Mouse (Mus musculus) kidney, adult 18-20 months (tissue): ENCODE data around the gene Mipol1.

ENCODE experiments used
- DNase-seq: peaks from one replicate; pipeline ENCODE4 v3.0.0; 2021

The Mipol1 gene

DNA sequence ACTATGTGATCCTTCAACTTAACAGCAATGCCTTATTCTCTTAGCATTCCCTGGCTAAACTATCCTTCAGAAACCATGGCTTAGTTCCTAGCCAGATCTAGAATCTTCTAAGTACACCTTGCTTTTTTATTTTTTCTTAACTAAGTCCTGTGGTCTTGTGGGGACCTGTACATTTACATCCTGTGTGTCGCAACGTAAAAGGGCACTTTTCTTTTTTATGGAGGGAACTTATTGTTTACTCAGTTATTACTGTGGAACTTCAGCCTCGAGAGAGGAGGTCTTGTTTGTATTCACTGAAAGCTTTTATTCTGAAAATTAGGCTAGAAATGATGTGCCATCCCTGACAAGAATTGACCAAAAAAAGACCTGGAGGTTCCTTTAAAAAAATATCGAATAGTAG is 298.1 kb downstream of the Mipol1 start:
- no peak for DNase-seq

DNA sequence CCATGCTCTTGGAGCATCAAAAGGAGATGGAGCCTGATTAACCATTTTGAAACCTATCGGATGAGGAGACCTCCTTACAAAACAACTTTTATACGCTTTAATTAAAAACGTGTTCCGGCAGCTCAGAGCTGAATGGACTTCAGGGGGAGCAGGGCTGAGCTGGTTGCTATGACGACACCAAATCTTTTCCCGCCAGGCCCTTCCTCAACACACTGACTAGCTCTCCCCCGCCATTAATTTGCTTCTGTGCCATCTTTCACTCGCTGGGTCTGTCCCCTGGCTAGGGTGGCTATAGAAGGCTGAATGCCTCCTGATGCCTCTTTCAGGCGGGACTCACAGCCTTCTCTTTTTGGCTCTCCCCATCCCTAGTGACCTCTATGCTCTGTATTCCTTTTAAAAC is 300.2 kb downstream of the Mipol1 start:
- no peak for DNase-seq

DNA sequence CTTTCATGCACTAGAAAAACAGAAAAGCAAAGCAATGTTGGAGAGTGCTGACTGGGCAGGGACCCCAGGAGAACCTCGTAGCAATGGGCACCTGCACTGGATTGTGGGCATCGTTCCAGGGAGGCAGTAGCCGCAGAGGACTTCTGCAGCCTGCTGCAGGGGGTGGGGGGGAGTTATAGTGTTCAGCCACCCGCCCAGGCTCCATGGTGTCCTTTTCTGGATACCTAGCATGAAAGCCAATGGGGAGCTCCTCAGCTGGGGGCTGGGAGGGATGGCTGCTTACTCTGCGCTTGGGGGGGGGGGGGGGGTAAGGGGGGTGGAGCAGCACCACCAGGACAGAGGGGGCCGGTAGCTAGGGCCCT is 304.3 kb downstream of the Mipol1 start:
- DNase-seq, result no peak

DNA sequence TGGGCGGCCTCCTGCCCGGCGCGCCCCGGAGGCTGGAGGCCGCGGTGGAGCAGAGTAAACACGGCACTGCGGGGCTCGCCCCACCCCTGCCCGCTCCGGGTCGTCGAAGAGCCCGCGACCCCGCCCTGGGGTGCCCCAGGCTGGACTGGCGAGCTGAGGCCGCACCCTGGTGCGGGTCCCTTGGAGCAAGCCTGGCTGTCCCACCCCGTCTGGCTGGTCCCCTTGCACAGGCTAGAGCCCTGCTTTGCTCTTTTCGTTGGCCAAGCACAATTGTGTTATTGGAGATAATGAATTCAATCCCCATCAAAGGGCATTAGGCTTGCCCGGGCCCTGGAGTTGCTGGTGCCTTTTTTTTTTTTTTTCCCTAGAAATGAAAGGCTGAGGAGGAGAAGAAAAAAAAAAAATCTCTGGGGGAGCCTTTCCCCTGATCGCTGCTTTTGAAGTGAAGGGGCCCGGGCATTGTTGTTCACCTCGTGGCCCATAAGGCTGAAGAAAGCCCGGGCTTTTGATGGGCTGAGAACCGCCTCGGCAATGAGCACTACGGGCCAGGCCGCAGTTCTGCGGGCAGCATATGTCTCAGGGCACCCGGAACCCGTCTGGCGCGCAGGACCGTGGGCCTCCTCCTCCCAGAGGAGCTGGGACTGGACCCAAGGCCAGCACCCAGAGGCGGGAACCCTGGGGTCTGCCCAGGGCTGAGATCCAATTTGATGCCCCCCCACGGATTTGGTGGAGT is 304.8 kb downstream of the Mipol1 start:
- DNase-seq, result no peak

- DNase-seq, result no peak
Measured at GRCm38 (mm10) chr12:57536056-57536908, 306.1 kb downstream of the Mipol1 start.

DNA sequence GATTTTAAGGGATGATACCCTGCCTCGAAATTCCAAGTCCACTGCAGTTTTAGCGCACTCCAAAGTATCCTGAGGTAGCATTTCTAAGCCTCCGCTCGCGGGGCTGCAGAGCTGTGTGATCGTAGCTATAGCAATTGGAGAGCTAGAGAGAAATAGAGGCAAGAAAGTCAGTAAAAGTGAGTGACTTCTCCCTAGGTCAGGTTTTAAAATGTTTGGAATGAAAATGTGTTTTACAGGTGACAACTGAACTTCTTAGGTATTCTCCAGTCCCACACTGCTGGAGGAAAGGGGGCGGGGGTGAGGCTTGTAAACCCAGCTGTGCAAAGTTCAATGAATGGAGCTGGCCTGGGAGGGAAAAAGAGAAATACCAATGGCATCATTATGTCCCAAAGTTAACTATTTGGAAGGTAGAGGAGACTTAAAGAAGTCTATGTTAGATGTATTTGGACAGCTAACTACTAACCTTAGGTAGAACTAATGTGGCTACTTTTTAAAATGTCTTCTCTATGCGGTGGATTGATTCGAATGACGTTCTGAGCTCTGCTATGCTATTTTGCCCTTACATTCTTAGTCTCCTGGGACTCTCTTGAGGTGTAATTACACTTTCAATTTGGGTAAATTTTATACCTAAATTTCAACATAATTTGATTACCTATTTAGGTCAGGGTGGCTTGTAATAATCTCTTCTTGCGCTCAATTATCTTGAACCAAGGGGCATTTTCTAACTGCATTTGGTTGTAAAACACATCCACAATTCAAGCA is 306.9 kb downstream of the Mipol1 start:
- no peak for DNase-seq

GRCm38 (mm10) chr12:57537791-57538587 is 307.8 kb downstream of the Mipol1 start:
- DNase-seq, result no peak

DNA sequence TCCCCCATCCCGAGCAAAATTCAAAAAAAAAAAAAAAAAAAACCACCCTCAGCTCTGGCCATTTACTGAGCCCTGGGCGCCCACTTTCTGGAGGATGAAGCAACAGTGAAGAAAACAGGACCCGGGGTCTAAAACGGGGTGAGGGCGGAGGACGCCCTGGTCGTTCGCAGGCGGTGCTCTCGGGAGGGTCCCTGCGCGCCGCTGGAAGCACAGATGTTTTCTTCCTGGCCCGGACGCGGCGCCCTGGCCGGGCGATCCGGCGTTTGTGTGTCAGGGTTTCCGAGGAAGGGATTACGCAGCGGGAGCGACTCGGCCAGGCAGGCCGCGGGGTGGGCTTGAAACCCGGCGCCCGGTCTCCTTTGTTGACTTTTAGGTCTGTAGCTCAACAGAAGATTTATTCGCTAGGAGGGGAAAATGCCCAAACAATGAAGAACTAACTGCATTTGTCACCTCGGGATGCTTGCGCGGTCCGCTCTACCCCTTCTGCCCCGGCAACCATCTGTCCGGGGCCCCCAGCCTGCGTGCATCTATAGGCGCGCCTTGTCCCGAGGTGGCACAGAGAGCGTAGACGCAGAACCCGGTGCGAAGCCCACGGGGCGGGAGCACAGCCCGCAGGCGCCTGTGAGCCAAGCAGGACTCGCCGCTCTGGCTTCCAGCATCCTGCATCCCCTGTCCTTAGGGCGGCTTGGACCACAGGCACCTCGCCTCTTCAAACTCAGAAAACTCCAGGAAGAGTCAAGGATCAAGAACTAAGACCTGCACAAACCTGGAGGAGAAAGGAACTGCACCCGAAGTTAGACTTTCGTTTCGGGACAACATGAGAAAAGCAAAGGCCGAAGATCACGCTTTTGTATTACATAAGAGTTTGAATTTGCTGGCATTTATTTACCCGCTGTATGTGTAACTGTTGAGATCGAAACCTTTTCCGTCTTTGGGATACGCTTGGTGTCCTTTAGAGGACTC is 308.6 kb downstream of the Mipol1 start:
- peak; percentile 52 for DNase-seq

DNA sequence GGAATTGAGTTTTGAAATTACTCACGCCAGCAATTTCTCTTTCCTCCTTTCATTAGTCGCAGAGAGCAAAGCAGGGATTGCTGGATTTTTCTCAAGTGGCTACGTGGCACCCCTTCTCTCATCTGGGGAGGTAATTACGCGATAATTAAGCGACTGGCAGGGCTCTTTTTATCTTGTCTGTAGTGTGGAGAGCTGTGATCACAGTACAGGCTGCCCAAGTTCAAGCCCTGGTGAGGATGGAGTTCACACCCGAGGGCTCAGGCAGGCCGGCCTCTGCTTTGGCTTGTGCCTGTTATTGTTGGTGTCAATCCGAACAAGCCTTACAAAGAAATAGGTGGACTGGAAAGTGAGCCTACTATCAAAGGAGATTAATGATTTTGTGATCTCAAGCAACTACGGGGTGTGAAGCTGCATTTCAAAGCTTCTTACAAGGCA is 309.3 kb downstream of the Mipol1 start:
- peak; percentile 49 for DNase-seq

DNA sequence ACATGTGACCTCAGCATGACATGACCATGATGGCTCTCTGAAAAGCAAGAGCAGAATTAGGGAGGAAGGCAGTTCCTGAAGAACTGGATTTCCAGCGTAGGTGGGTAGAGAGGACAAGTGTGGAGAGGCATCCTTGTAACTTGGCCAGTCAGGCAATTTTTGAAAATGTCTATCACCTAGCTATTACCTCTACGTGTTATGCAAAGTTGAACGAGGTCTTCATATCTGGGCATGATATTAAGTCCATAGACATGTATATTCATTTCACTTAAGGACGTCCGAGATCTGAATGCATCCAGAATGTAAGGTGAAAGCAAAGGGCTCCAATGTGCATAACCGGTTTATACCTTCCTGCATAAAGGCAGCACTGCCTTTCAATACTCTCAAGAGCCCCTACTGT is 310.9 kb downstream of the Mipol1 start:
- DNase-seq, result no peak

- DNase-seq, result peak; percentile 11
Measured at GRCm38 (mm10) chr12:57541931-57542745, 311.9 kb downstream of the Mipol1 start.

DNA sequence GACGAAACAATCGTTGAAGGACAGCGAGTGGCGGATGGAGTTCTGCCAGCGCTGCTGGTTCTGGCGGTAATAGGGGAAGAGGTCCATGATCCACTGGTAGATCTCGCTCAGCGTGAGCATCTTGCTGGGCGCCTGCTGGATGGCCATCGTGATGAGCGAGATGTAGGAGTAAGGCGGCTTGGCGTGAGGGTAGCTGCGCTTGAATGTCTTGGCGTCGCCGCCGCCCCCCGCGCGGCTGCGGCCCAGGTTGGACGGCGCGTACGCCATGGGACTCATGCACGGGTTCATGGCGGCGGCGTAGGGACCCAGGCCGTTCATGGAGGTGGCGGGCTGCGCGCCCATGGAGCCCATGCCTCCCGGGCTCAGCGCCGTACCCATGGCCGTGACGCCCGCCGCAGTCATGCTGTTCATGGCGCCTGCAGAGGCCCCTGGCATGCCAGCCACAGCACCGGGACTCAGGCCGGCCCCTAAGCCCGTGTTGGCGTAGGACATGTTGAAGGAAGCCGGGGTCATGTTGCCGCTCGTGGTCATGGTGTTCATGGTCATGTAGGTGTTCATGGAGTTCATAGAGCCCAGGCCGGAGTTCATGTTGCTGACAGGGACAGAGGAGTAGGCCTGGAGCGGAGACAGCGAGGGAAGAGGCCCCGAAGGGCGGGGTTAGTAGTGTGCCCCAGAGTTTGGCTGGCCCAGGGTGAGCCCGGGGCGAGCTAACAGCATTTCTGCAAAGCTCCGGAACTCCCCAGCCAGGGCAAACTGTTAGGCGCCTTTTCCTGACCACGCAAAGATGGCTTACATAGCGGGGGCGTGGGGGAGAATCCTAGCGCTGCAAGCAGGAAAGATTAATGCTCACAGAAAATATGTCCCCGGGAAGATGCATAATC is 312.8 kb downstream of the Mipol1 start:
- DNase-seq, result peak; percentile 15

DNA sequence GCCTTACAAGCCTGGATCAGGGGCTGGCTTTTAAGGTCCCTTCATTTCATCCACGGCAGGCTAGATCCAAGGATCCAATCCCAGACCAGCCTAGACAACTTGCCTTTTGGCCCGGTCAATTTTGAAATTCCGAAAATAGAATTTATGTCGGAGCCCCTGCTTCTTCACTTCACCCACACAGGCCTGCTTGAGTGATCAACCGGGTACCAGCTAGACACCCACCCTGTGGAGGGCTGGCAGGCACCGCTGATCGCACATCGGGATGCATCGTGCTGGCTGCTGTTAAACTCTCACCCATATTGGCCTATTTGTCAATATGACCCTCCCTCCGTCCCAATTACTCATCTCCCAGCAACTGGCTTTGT is 313.4 kb downstream of the Mipol1 start:
- peak; percentile 12 for DNase-seq

- DNase-seq, result peak; percentile 71
Measured at GRCm38 (mm10) chr12:57544641-57545370, 314.6 kb downstream of the Mipol1 start.

- peak; percentile 44 for DNase-seq
Measured at GRCm38 (mm10) chr12:57545371-57546241, 315.4 kb downstream of the Mipol1 start.
